Mouse (Mus musculus) liver, postnatal 0 days (tissue): ENCODE measurements around the gene Katnal1. TPM values are rescaled to one million over a fixed set of nuclear protein-coding genes. Genes with fewer than 3 reads are reported as not detected.

Experiments used
- ATAC-seq: fragments of 200-750 bp; cut with Nextera tagmentation; 2 replicates; pipeline ENCODE4 v1.8.0; 2017; ENCODE audit warnings: mild to moderate bottlenecking, moderate library complexity
- DNase-seq: peaks from one replicate; pipeline ENCODE4 v3.0.0-alpha.2; 2016
- H3K27ac ChIP-seq: fragments of 300-500 bp; sonication (generic); 2 replicates; pipeline ENCODE4 v1.5.1; 2014; ENCODE audit warnings: antibody characterized with exemption, moderate library complexity, mild to moderate bottlenecking, low read depth
- H3K27me3 ChIP-seq: fragments of 300-500 bp; sonication (generic); 2 replicates; pipeline ENCODE4 v1.6.1; 2014; ENCODE audit warnings: low read length, control low read depth, mixed read lengths; ENCODE audit not compliant: insufficient read depth
- H3K36me3 ChIP-seq: fragments of 300-500 bp; sonication (generic); replicated peaks from 2 replicates; pipeline ENCODE4 v1.6.1; 2014; ENCODE audit warnings: mild to moderate bottlenecking, control low read depth, low read length, moderate library complexity, mixed read lengths; ENCODE audit not compliant: insufficient read depth
- H3K4me1 ChIP-seq: fragments of 300-500 bp; sonication (generic); 2 replicates; pipeline ENCODE4 v1.6.1; 2014; ENCODE audit warnings: antibody characterized with exemption, mild to moderate bottlenecking, control low read depth; ENCODE audit not compliant: insufficient read depth
- H3K4me2 ChIP-seq: fragments of 300-500 bp; sonication (generic); 2 replicates; pipeline ENCODE4 v1.6.1; 2014; ENCODE audit warnings: low read depth, mild to moderate bottlenecking, low read length, moderate library complexity, mixed read lengths
- H3K4me3 ChIP-seq: fragments of 300-500 bp; sonication (generic); 2 replicates; pipeline ENCODE4 v1.5.1; 2014; ENCODE audit warnings: low read depth, low read length
- H3K9ac ChIP-seq: fragments of 300-500 bp; sonication (generic); replicated peaks from 2 replicates; pipeline ENCODE4 v1.6.1; 2014; ENCODE audit warnings: mild to moderate bottlenecking, moderate library complexity
- H3K9me3 ChIP-seq: fragments of 300-500 bp; sonication (generic); 2 replicates; pipeline ENCODE4 v1.6.1; 2016; ENCODE audit warnings: mild to moderate bottlenecking, control low read depth, low read length, mixed read lengths
- CTCF ChIP-seq: sonication (generic); IDR thresholded peaks from 2 replicates; pipeline ENCODE4 v1.5.1; 2016; ENCODE audit warnings: antibody characterized with exemption, low read depth
- EP300 ChIP-seq: IDR thresholded peaks from 2 replicates; pipeline ENCODE4 v1.6.1; 2016; ENCODE audit warnings: antibody characterized with exemption, low read depth, mild to moderate bottlenecking
- WGBS: fragments of 180-500 bp; shearing (Covaris S2); extraction: QIAGEN DNeasy Blood & Tissue Kit; methylation state at CpG from one replicate; pipeline ENCODE4 v1.1.7; 2014; ENCODE audit not compliant: insufficient replicate concordance; 5-methylcytosine and 5-hydroxymethylcytosine counted together
- polyA plus RNA-seq: library from polyadenylated mRNA; unstranded; fragments of >200 nt; fragmentation: Nextera tagmentation; extraction: Ambion mirVana; gene quantifications from 2 replicates; pipeline ENCODE4 v1.2.1, GENCODE M21; 2015

Gene Katnal1
- polyA plus RNA-seq, 1 experiment from 2014 or later: 4.8 TPM

- Histone ChIP-seq H3K9ac (no peak overlapping the region; the same call in 1 of the 2 replicates), H3K4me3 (no peak overlapping the region), H3K27ac (no peak overlapping the region), H3K27me3 (no peaks in the 10 kb centered on the region), H3K4me1 (peaks cover 13% of the 10 kb centered on the region), H3K9me3 (no peaks in the 10 kb centered on the region), H3K4me2 (peak overlapping the region; percentile 9; the same call in 1 of the 2 replicates), H3K36me3 (no peaks in the 10 kb centered on the region)
- no peak for DNase-seq
- TF ChIP-seq CTCF: no peak
- TF ChIP-seq EP300: no peak
- 33% methylated on average over 15 of the region's 15 CpGs for WGBS
- no peak for ATAC-seq
Observed at GRCm38 (mm10) chr5:148950064-148950463, 20.9 kb upstream of the Katnal1 start.

- WGBS: 75% methylated on average over 9 of the region's 9 CpGs
Observed at GRCm38 (mm10) chr5:148948577-148948976, 19.5 kb upstream of the Katnal1 start.

GRCm38 (mm10) chr5:148947412-148947811 lies 18.3 kb upstream of the Katnal1 start:
- Histone ChIP-seq H3K27me3 (no peaks in the 10 kb centered on the region), H3K27ac (no peak overlapping the region), H3K9ac (no peak overlapping the region), H3K4me3 (no peak overlapping the region), H3K4me2 (no peak overlapping the region), H3K4me1 (peaks cover 3% of the 10 kb centered on the region; the same call in 1 of the 2 replicates), H3K9me3 (no peaks in the 10 kb centered on the region), H3K36me3 (no peaks in the 10 kb centered on the region)
- DNase-seq (no peak), ATAC-seq (no peak)
- TF ChIP-seq CTCF: peak; percentile 44
- TF ChIP-seq EP300: no peak
- 73% methylated on average over 4 of the region's 4 CpGs for WGBS

More at GRCm38 (mm10) chr5:148948577-148948976, 19.5 kb upstream of the Katnal1 start:
- H3K4me1 ChIP-seq: peaks cover 7% of the 10 kb centered on the region; the same call in 1 of the 2 replicates
- H3K36me3 ChIP-seq: no peaks in the 10 kb centered on the region
- ATAC-seq (no peak), DNase-seq (no peak)
- no peak overlapping the region for H3K4me2 ChIP-seq
- H3K9me3 ChIP-seq: no peaks in the 10 kb centered on the region
- H3K27ac ChIP-seq: no peak overlapping the region
- peak; percentile 15; the same call in 1 of the 2 replicates for TF ChIP-seq CTCF
- TF ChIP-seq EP300: no peak
- no peaks in the 10 kb centered on the region for H3K27me3 ChIP-seq
- no peak overlapping the region for H3K9ac ChIP-seq
- no peak overlapping the region for H3K4me3 ChIP-seq

GRCm38 (mm10) chr5:148946787-148947186 lies 17.7 kb upstream of the Katnal1 start:
- H3K4me1 ChIP-seq: peaks cover 3% of the 10 kb centered on the region; the same call in 1 of the 2 replicates
- no peak for ATAC-seq
- H3K36me3 ChIP-seq: no peaks in the 10 kb centered on the region
- no peak overlapping the region for H3K9ac ChIP-seq
- H3K27me3 ChIP-seq: no peaks in the 10 kb centered on the region
- no peaks in the 10 kb centered on the region for H3K9me3 ChIP-seq
- TF ChIP-seq CTCF: peak; percentile 62
- no peak for TF ChIP-seq EP300
- no peak overlapping the region for H3K27ac ChIP-seq
- no peak overlapping the region for H3K4me3 ChIP-seq
- no peak overlapping the region for H3K4me2 ChIP-seq
- 69% methylated on average over 5 of the region's 5 CpGs for WGBS
- DNase-seq: no peak

- H3K4me1 ChIP-seq: peaks cover 3% of the 10 kb centered on the region; the same call in 1 of the 2 replicates
- no peak overlapping the region for H3K4me3 ChIP-seq
- H3K27me3 ChIP-seq: no peaks in the 10 kb centered on the region
- no peak overlapping the region for H3K27ac ChIP-seq
- no peak for TF ChIP-seq EP300
- H3K9ac ChIP-seq: no peak overlapping the region
- no peaks in the 10 kb centered on the region for H3K36me3 ChIP-seq
- ATAC-seq (no peak), DNase-seq (no peak)
- WGBS: 54% methylated on average over 2 of the region's 2 CpGs
- H3K9me3 ChIP-seq: no peaks in the 10 kb centered on the region
- no peak overlapping the region for H3K4me2 ChIP-seq
Observed at GRCm38 (mm10) chr5:148945735-148946134, 16.6 kb upstream of the Katnal1 start.

- Histone ChIP-seq H3K4me2 (no peak overlapping the region), H3K36me3 (no peaks in the 10 kb centered on the region), H3K4me3 (no peak overlapping the region), H3K27me3 (no peaks in the 10 kb centered on the region), H3K9me3 (no peaks in the 10 kb centered on the region), H3K9ac (no peak overlapping the region), H3K27ac (no peak overlapping the region), H3K4me1 (peaks cover 2% of the 10 kb centered on the region; the same call in 1 of the 2 replicates)
- no peak for TF ChIP-seq CTCF
- no peak for TF ChIP-seq EP300
- WGBS: 52% methylated on average over 8 of the region's 8 CpGs
- ATAC-seq: no peak
- no peak for DNase-seq
Observed at GRCm38 (mm10) chr5:148944024-148944423, 14.9 kb upstream of the Katnal1 start.
